Mouse (Mus musculus): ENCODE results near the gene Fancg.
A peak's percentile ranks its signal among the peaks of the same experiment; 100 is the strongest.

Fancg gene

GRCm38 (mm10) chr4:43010161-43011038 is at the start of gene Fancg:
Gene Fancg, minus strand, starts transcription at chr4:43010506.
- DNase-seq (ENCODE audit: low spot score in 2 of 2): peak; percentile 58 to 82

- DNase-seq (ENCODE audit: low spot score in 2 of 2): no peak
These were observed 49.4 kb upstream of the Fancg start for GRCm38 (mm10) chr4:43059697-43060096.

GRCm38 (mm10) chr4:43058753-43059654 is 48.7 kb upstream of the Fancg start, which contains the start of gene Unc13b:
Gene Unc13b, plus strand, starts transcription at chr4:43058953.
- DNase-seq (ENCODE audit: low spot score in 2 of 2): peak; percentile 85 to 91

GRCm38 (mm10) chr4:43058392-43058752 is 48.1 kb upstream of the Fancg start:
- DNase-seq (ENCODE audit: low spot score in 2 of 2): no peak

- no peak for DNase-seq (ENCODE audit: low spot score in 2 of 2)
These were observed 47.3 kb upstream of the Fancg start for GRCm38 (mm10) chr4:43057654-43058053.

GRCm38 (mm10) chr4:43052627-43053026 is 42.3 kb upstream of the Fancg start:
- peak in 1 of 2 experiments; percentile 44 for DNase-seq (ENCODE audit: low spot score in 2 of 2)

GRCm38 (mm10) chr4:43047231-43047630 is 36.9 kb upstream of the Fancg start:
- DNase-seq (ENCODE audit: low spot score in 2 of 2): peak in 1 of 2 experiments; percentile 68

GRCm38 (mm10) chr4:43046607-43047006 is 36.3 kb upstream of the Fancg start:
- no peak for DNase-seq (ENCODE audit: low spot score in 2 of 2)

GRCm38 (mm10) chr4:43045659-43046302 is 35.5 kb upstream of the Fancg start, which contains the start of gene Fam214b:
Gene Fam214b, minus strand, starts transcription at chr4:43046220.
- DNase-seq (ENCODE audit: low spot score in 2 of 2): peak; percentile 87 to 93

- DNase-seq (ENCODE audit: low spot score in 2 of 2): no peak
These were observed 35.0 kb upstream of the Fancg start for GRCm38 (mm10) chr4:43045285-43045658.

- no peak for DNase-seq (ENCODE audit: low spot score in 2 of 2)
These were observed 34.4 kb upstream of the Fancg start for GRCm38 (mm10) chr4:43044673-43045072.

- peak in 1 of 2 experiments; percentile 59 for DNase-seq (ENCODE audit: low spot score in 2 of 2)
These were observed 33.5 kb upstream of the Fancg start for GRCm38 (mm10) chr4:43043644-43044357.

- no peak for DNase-seq (ENCODE audit: low spot score in 2 of 2)
These were observed 30.7 kb upstream of the Fancg start for GRCm38 (mm10) chr4:43040881-43041547.

- DNase-seq (ENCODE audit: low spot score in 2 of 2): peak; percentile 80 to 91
These were observed 29.8 kb upstream of the Fancg start for GRCm38 (mm10) chr4:43040114-43040572.

GRCm38 (mm10) chr4:43039609-43040008 is 29.3 kb upstream of the Fancg start:
- no peak for DNase-seq (ENCODE audit: low spot score in 2 of 2)

- peak in 1 of 2 experiments; percentile 56 for DNase-seq (ENCODE audit: low spot score in 2 of 2)
These were observed 28.5 kb upstream of the Fancg start for GRCm38 (mm10) chr4:43038567-43039495.

- DNase-seq (ENCODE audit: low spot score in 2 of 2): no peak
These were observed 27.7 kb upstream of the Fancg start for GRCm38 (mm10) chr4:43037860-43038566.

- no peak for DNase-seq (ENCODE audit: low spot score in 2 of 2)
These were observed 26.1 kb upstream of the Fancg start for GRCm38 (mm10) chr4:43036356-43036755.

GRCm38 (mm10) chr4:43035851-43036250 is 25.5 kb upstream of the Fancg start:
- DNase-seq (ENCODE audit: low spot score in 2 of 2): no peak

Data from cerebellum, postnatal 4 days (tissue).